Mouse (Mus musculus) bone marrow macrophage, adult 2 months (primary cell): ENCODE data around the gene Pwp2.

ENCODE experiments used
- CTCF ChIP-seq: IDR thresholded peaks from 2 replicates; pipeline ENCODE4 v1.5.1; 2012; ENCODE audit warnings: low read depth, mild to moderate bottlenecking, low read length, moderate library complexity
- POLR2A ChIP-seq: IDR thresholded peaks from 2 replicates; pipeline ENCODE4 v1.6.1; 2012; ENCODE audit warnings: mild to moderate bottlenecking, low read depth, low read length, borderline replicate concordance

DNA sequence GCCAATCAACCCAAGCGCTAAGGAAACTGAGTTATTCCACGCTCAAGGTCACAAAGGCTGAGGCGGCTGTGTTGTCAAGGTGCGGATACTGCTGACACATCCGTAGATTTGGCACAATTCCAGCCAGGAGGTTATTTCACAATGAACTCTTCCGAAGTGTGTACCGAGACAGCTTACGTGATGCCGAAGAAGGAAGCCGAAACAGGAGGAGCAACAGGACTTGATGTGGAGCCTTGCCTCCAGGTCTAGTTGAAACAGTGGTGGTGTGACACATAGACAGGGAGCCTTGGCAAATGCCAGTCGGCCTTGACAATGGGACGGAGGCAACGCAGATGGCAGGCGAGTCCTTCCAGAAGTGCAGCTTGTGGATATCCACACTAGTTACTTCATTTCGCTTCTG lies 26.9 kb downstream of the Pwp2 start:
- TF ChIP-seq POLR2A (no peak), CTCF (no peak)
